Mouse (Mus musculus) activated CD4-positive, CD25-positive, alpha-beta regulatory T cell, adult 4 months (primary cell): ENCODE data around the gene Cdk13. TPM values are rescaled to one million over a fixed set of nuclear protein-coding genes. Genes with fewer than 3 reads are reported as not detected.

ENCODE experiments used
- ATAC-seq: one replicate; pipeline ENCODE4 v1.8.0; 2017
- polyA plus RNA-seq, 2 experiments: library from polyadenylated mRNA; unstranded; fragments of 100-300 nt; shearing (Covaris generic); gene quantifications; one replicate each; pipeline ENCODE4 v1.2.1; 2017

Cdk13 gene
- polyA plus RNA-seq, 2 experiments from 2014 or later = 17.6 to 24.3 TPM

GRCm38 (mm10) chr13:17754997-17755396 lies 49.9 kb downstream of the Cdk13 start:
- ATAC-seq = no peak

DNA sequence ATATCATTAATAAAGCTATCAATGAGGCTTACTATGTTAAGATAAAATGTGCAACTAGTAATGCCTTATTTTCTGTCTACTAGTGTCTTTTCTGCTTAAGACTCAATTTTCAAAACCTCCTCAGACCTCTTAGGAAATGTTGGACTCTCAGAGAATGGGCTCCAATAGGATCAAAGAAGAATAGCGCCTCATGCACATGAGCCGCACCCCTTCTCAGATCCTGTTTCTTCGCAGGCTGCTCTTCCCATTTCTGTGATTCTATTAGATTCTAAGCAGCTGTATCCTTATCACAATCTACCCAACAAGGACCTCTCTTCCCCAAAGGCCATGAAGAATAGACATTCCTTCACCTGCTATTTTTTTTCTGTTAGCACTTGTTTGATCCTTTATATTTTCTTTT lies 76.1 kb downstream of the Cdk13 start:
- ATAC-seq = no peak

GRCm38 (mm10) chr13:17727922-17728321 lies 77.0 kb downstream of the Cdk13 start:
- no peak for ATAC-seq

DNA sequence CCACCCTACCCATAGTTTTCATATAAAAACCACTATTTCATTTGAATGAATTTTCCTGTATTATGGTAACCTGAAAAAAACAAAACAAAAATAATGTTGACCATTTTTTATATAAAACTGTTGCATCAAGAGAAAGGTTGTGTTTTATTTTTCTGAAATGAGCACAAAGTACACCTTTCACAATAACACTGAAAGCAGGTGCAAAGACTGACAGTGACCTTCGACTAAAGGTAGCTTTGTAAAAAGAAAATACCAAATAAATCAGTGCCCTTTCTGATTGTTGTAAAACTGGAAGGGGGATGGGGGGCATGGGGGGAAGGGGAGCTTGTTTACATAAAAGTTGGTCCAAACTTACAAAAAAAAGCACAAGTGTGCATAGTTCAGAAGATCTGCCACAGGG lies 87.5 kb downstream of the Cdk13 start:
- no peak for ATAC-seq

GRCm38 (mm10) chr13:17708784-17709311 lies 96.0 kb downstream of the Cdk13 start:
- ATAC-seq = no peak

GRCm38 (mm10) chr13:17705188-17705826 lies 99.6 kb downstream of the Cdk13 start:
- no peak for ATAC-seq

GRCm38 (mm10) chr13:17702311-17702710 lies 102.6 kb downstream of the Cdk13 start:
- ATAC-seq = no peak

DNA sequence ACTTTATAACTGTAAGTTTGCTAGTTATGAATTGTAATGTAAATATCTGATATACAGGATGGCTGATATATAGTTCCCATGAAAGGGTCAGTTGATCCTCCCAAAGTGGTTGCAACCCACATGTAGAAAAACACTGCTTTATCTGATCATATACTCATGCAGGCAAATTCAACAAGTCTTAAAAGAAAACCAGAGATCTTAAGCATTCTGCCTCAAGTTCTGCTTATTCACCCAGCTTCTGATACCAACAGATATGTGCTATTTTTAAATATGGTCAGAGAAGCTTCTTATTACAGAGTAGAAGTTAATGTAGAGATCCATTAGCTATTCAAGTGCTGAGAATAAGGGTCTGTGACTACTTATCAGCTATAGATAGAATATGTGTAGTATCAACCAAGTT lies 103.6 kb downstream of the Cdk13 start:
- ATAC-seq = no peak

DNA sequence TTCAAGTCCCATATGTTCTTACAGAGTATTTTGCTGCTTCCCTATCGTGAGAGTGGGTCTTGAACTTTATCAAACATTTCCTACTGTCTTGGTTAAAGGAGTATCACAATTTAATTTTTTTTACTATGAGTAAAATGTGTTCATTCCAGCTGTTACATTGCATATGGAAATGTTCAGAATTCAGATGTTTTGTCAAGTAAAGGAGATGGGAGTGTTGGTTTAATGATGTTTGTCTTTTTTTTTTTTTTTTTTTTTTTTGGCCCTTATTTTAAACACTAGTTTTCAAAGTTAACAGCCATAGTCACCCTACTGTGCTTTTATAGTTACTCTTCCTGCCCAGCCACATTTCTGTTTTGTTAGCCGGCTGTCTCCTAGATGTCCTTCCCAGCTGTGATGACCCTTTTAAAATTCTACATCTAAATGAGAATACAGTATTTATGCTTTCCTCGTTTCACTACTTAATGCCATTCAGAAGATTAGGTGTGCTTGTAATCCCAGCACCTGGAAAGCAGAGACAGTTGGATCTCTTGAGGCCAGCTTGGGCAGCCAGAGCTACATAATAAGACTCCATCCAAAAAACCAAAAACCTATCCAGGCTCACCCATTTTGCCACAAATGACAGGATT lies 104.7 kb downstream of the Cdk13 start:
- ATAC-seq = no peak

DNA sequence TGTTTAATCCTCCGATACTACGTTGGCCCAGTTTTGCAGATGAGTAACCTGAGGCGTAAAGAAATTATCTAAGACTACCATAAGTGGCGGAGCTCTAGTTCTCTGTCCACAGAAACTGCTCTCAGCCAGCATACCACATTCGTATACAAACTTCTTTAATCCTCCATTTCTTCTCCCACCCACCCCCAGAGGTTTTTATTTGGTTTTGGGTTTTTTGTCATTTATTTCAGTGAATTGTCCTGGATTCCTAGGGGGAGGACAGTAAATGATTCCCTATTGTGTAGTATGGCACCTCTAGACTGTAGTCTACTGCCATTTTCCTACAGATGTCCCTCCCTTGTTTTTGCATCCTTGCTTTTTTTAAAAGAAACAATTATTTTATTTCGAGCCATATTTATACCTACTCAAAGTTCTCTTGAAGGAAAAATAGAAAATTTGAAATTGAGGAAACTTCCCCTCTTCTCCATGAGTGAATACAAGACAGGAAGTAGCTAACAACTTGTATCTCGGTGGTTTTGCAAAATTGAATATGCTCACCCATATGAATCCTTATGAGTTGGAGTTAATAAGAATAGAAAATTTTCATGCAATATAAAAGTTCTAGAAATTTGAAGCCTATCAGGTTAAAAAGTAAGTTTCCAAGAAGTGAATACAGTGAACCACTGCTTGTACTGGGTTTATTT lies 108.9 kb downstream of the Cdk13 start:
- ATAC-seq = no peak

DNA sequence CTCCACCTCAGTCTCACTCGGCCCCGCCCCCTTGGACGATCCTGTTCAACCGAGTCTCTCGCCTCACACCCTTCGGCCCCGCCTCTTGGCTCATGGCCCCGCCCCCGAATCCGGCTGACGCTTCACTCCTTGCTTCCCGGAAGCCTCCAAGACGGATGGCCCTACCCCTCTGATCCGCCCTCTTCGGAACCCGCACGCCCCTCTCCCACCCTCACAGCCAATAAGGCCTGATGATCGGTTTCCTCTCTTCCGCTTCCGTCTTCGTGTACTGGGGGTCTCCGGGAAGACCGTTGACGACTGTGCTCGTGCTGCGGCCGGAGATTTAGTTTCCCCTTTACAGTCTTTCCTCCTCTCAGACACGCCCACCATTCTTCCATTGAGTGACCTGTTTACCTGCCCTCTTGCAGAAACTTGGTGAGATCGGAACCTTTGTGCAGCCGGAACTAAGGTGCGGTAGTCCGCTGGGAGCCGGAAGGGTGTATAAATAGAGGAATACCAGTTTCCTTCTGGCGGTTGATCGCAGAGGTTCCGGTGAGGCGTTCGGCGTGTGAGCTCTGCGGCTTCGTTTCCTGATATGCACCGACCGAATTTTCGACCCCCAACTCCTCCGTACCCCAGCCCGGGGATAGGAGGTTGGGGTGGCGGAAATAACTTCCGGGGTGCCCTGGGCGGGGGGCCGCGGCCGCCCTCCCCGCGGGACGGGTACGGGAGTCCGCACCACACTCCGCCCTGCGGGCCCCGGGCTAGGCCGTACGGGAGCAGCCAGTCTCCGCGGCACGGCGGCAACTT lies 109.8 kb downstream of the Cdk13 start, which contains the start of the genes Mplkip and Sugct:
Gene Mplkip (plus strand): TSS at position 282 of the 789 bp plus-strand sequence.
Gene Sugct (minus strand): TSS at position 643 of the 789 bp plus-strand sequence.
- peak; percentile 93 for ATAC-seq

- ATAC-seq = no peak
Observed at GRCm38 (mm10) chr13:17694414-17694813, 110.5 kb downstream of the Cdk13 start.

GRCm38 (mm10) chr13:17693816-17694215 lies 111.1 kb downstream of the Cdk13 start:
- ATAC-seq = no peak

DNA sequence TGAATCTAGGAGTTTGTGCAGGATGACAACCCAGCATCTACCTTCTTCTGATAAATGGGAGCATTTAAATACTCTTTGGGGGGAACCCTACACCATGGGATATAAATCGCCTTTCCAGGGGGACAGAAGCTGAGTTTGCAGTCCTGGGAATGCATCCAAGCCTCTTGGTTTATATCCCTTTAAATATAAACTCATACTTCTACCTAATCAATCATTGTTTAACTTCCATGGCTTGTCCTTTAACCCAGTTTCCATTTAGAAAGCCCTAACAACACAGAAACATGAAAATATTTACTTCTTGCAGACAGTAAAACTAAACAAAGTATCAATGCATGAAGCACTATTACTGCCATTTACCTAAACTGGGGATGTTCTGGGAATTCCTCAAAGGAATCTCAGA lies 113.5 kb downstream of the Cdk13 start:
- ATAC-seq = no peak

- ATAC-seq = no peak
Observed at GRCm38 (mm10) chr13:17690686-17691085, 114.2 kb downstream of the Cdk13 start.

- no peak for ATAC-seq
Observed at GRCm38 (mm10) chr13:17689461-17689860, 115.4 kb downstream of the Cdk13 start.

- no peak for ATAC-seq
Observed at GRCm38 (mm10) chr13:17671122-17671521, 133.8 kb downstream of the Cdk13 start.

- no peak for ATAC-seq
Observed at GRCm38 (mm10) chr13:17667380-17667779, 137.5 kb downstream of the Cdk13 start.
